Mouse (Mus musculus): ENCODE measurements around the gene Mtif3. TPM values are rescaled to one million over a fixed set of nuclear protein-coding genes. Genes with fewer than 3 reads are reported as not detected.
A peak's percentile ranks its signal among the peaks of the same experiment; 100 is the strongest.

Mtif3 gene
- polyA plus RNA-seq, 2 experiments = 6.1 to 13.7 TPM

GRCm38 (mm10) chr5:146939109-146939796 lies 24.3 kb downstream of the Mtif3 start:
- no peak overlapping the region for H3K4me3 ChIP-seq (ENCODE audit: insufficient read depth in 1 of 2, low read depth in 2 of 2, low read length in 2 of 2)
- WGBS (ENCODE audit: insufficient replicate concordance) = 74% methylated on average over 16 of the region's 16 CpGs
- no peaks in the 10 kb centered on the region for H3K36me3 ChIP-seq (replicated peaks; ENCODE audit: control insufficient read depth, insufficient read depth, low read depth)

GRCm38 (mm10) chr5:146937541-146938503 lies 25.8 kb downstream of the Mtif3 start:
- Histone ChIP-seq H3K4me3 (ENCODE audit: insufficient read depth in 1 of 2, low read depth in 2 of 2, low read length in 2 of 2) (no peak overlapping the region), H3K4me1 (replicated peaks; ENCODE audit: control insufficient read depth in 2 of 2, insufficient read depth in 2 of 2, low read length in 1 of 2) (no peaks in the 10 kb centered on the region), H3K27ac (no peak overlapping the region), H3K4me2 (ENCODE audit: low read depth) (no peak overlapping the region), H3K27me3 (ENCODE audit: control insufficient read depth, insufficient read depth, low read length) (no peaks in the 10 kb centered on the region), H3K9ac (replicated peaks) (no peak overlapping the region), H3K9me3 (ENCODE audit: control insufficient read depth, low read length) (no peaks in the 10 kb centered on the region; the same call in 1 of the 2 replicates), H3K36me3 (replicated peaks; ENCODE audit: control insufficient read depth, insufficient read depth, low read depth) (no peaks in the 10 kb centered on the region)
- 68% methylated on average over 32 of the region's 32 CpGs for WGBS (ENCODE audit: insufficient replicate concordance)
- no peak for DNase-seq (ENCODE audit: low read depth in 3 of 3, low spot score in 3 of 3)
- no peak for ATAC-seq (ENCODE audit: insufficient read depth)
- TF ChIP-seq EP300 (IDR thresholded peaks at IDR 0.05; ENCODE audit: low read depth) (no peak), CTCF (IDR thresholded peaks at IDR 0.05; ENCODE audit: low read depth) (no peak)

More at GRCm38 (mm10) chr5:146939109-146939796, 24.3 kb downstream of the Mtif3 start:
- Histone ChIP-seq H3K27me3 (ENCODE audit: control insufficient read depth, insufficient read depth, low read length) (no peaks in the 10 kb centered on the region), H3K9me3 (ENCODE audit: control insufficient read depth, low read length) (no peaks in the 10 kb centered on the region; the same call in 1 of the 2 replicates), H3K4me1 (replicated peaks; ENCODE audit: control insufficient read depth in 2 of 2, insufficient read depth in 2 of 2, low read length in 1 of 2) (no peaks in the 10 kb centered on the region), H3K4me2 (ENCODE audit: low read depth) (no peak overlapping the region), H3K27ac (no peak overlapping the region), H3K9ac (replicated peaks) (no peak overlapping the region)
- ATAC-seq (ENCODE audit: insufficient read depth) (no peak), DNase-seq (ENCODE audit: low read depth in 3 of 3, low spot score in 3 of 3) (peak in 1 of 3 experiments; percentile 14)
- no peak for TF ChIP-seq EP300 (IDR thresholded peaks at IDR 0.05; ENCODE audit: low read depth)
- TF ChIP-seq CTCF (IDR thresholded peaks at IDR 0.05; ENCODE audit: low read depth) = peak; percentile 65

GRCm38 (mm10) chr5:146933466-146933865 lies 30.1 kb downstream of the Mtif3 start:
- TF ChIP-seq EP300 (IDR thresholded peaks at IDR 0.05; ENCODE audit: low read depth) (no peak), CTCF (IDR thresholded peaks at IDR 0.05; ENCODE audit: low read depth) (no peak)
- DNase-seq (ENCODE audit: low read depth in 3 of 3, low spot score in 3 of 3) (no peak), ATAC-seq (ENCODE audit: insufficient read depth) (no peak)
- Histone ChIP-seq H3K27ac (no peak overlapping the region), H3K36me3 (replicated peaks; ENCODE audit: control insufficient read depth, insufficient read depth, low read depth) (no peaks in the 10 kb centered on the region), H3K9me3 (ENCODE audit: control insufficient read depth, low read length) (no peaks in the 10 kb centered on the region), H3K4me3 (ENCODE audit: insufficient read depth in 1 of 2, low read depth in 2 of 2, low read length in 2 of 2) (no peak overlapping the region), H3K9ac (replicated peaks) (no peak overlapping the region), H3K4me2 (ENCODE audit: low read depth) (no peak overlapping the region), H3K4me1 (replicated peaks; ENCODE audit: control insufficient read depth in 2 of 2, insufficient read depth in 2 of 2, low read length in 1 of 2) (no peaks in the 10 kb centered on the region), H3K27me3 (ENCODE audit: control insufficient read depth, insufficient read depth, low read length) (no peaks in the 10 kb centered on the region)
- 70% methylated on average over 12 of the region's 12 CpGs for WGBS (ENCODE audit: insufficient replicate concordance)

GRCm38 (mm10) chr5:146931904-146932553 lies 31.6 kb downstream of the Mtif3 start:
- Histone ChIP-seq H3K27ac (no peak overlapping the region), H3K4me3 (ENCODE audit: insufficient read depth in 1 of 2, low read depth in 2 of 2, low read length in 2 of 2) (no peak overlapping the region), H3K4me2 (ENCODE audit: low read depth) (no peak overlapping the region), H3K27me3 (ENCODE audit: control insufficient read depth, insufficient read depth, low read length) (no peaks in the 10 kb centered on the region), H3K4me1 (replicated peaks; ENCODE audit: control insufficient read depth in 2 of 2, insufficient read depth in 2 of 2, low read length in 1 of 2) (no peaks in the 10 kb centered on the region), H3K9me3 (ENCODE audit: control insufficient read depth, low read length) (no peaks in the 10 kb centered on the region), H3K9ac (replicated peaks) (no peak overlapping the region), H3K36me3 (replicated peaks; ENCODE audit: control insufficient read depth, insufficient read depth, low read depth) (no peaks in the 10 kb centered on the region)
- 62% methylated on average over 16 of the region's 16 CpGs for WGBS (ENCODE audit: insufficient replicate concordance)
- ATAC-seq (ENCODE audit: insufficient read depth) = no peak
- DNase-seq (ENCODE audit: low read depth in 3 of 3, low spot score in 3 of 3) = no peak
- no peak for TF ChIP-seq EP300 (IDR thresholded peaks at IDR 0.05; ENCODE audit: low read depth)
- TF ChIP-seq CTCF (IDR thresholded peaks at IDR 0.05; ENCODE audit: low read depth) = no peak
